Mouse (Mus musculus) lung, postnatal 0 days (tissue): ENCODE data around the gene Tnfrsf1a. TPM values are rescaled to one million over a fixed set of nuclear protein-coding genes. Genes with fewer than 3 reads are reported as not detected.

ENCODE experiments used
- ATAC-seq: fragments of 200-750 bp; cut with Nextera tagmentation; 2 replicates; pipeline ENCODE4 v1.8.0; 2017; ENCODE audit warnings: moderate library complexity
- DNase-seq: peaks from one replicate; pipeline ENCODE4 v3.0.0-alpha.2; 2016; ENCODE audit warnings: low spot score
- H3K27ac ChIP-seq: fragments of 300-500 bp; sonication (generic); 2 replicates; pipeline ENCODE4 v1.5.1; 2014; ENCODE audit warnings: antibody characterized with exemption, mild to moderate bottlenecking, low read length, mixed read lengths
- H3K27me3 ChIP-seq: fragments of 300-500 bp; sonication (generic); replicated peaks from 2 replicates; pipeline ENCODE4 v1.6.1; 2014; ENCODE audit warnings: low read length, mixed read lengths; ENCODE audit not compliant: insufficient read depth
- H3K36me3 ChIP-seq: fragments of 300-500 bp; sonication (generic); 2 replicates; pipeline ENCODE4 v1.6.1; 2014; ENCODE audit warnings: low read length, mixed read lengths; ENCODE audit not compliant: insufficient read depth
- H3K4me1 ChIP-seq: fragments of 300-500 bp; sonication (generic); 2 replicates; pipeline ENCODE4 v1.6.1; 2014; ENCODE audit warnings: antibody characterized with exemption, low read depth, low read length, mixed read lengths; ENCODE audit not compliant: insufficient read depth
- H3K4me2 ChIP-seq: fragments of 300-500 bp; sonication (generic); replicated peaks from 2 replicates; pipeline ENCODE4 v1.6.1; 2014; ENCODE audit warnings: low read depth, mild to moderate bottlenecking, low read length, moderate library complexity, mixed read lengths
- H3K4me3 ChIP-seq: fragments of 300-500 bp; sonication (generic); 2 replicates; pipeline ENCODE4 v1.5.1; 2014; ENCODE audit warnings: low read depth, low read length
- H3K9ac ChIP-seq: fragments of 300-500 bp; sonication (generic); replicated peaks from 2 replicates; pipeline ENCODE4 v1.6.1; 2014; ENCODE audit warnings: low read depth, mild to moderate bottlenecking
- H3K9me3 ChIP-seq: fragments of 300-500 bp; sonication (generic); 2 replicates; pipeline ENCODE4 v1.6.1; 2016; ENCODE audit warnings: low read length, mixed read lengths
- CTCF ChIP-seq: IDR thresholded peaks from 2 replicates; pipeline ENCODE4 v1.5.1; 2016; ENCODE audit warnings: antibody characterized with exemption, mild to moderate bottlenecking
- EP300 ChIP-seq: IDR thresholded peaks from 2 replicates; pipeline ENCODE4 v1.6.1; 2016; ENCODE audit warnings: antibody characterized with exemption, mild to moderate bottlenecking, control low read depth
- WGBS: fragments of 180-500 bp; shearing (Covaris S2); extraction: QIAGEN DNeasy Blood & Tissue Kit; methylation state at CpG from one replicate; pipeline ENCODE4 v1.1.7; 2014; 5-methylcytosine and 5-hydroxymethylcytosine counted together
- polyA plus RNA-seq: library from polyadenylated mRNA; unstranded; fragments of >200 nt; fragmentation: Nextera tagmentation; extraction: Ambion mirVana; gene quantifications from 2 replicates; pipeline ENCODE4 v1.2.1, GENCODE M21; 2015

Gene Tnfrsf1a
- polyA plus RNA-seq, 1 experiment from 2014 or later: 108 TPM

- ATAC-seq (peak; percentile 59), DNase-seq (peak; percentile 88)
- no peaks in the 10 kb centered on the region for H3K9me3 ChIP-seq
- H3K27me3 ChIP-seq: no peaks in the 10 kb centered on the region
- no peaks in the 10 kb centered on the region; the same call in 1 of the 2 replicates for H3K4me1 ChIP-seq
- 12% methylated on average over 26 of the region's 26 CpGs for WGBS
- peak overlapping the region; percentile 47 for H3K4me3 ChIP-seq
- peak overlapping the region; percentile 53 for H3K4me2 ChIP-seq
- peak overlapping the region; percentile 82 for H3K9ac ChIP-seq
- no peaks in the 10 kb centered on the region for H3K36me3 ChIP-seq
- peak; percentile 65; the same call in 1 of the 2 replicates for TF ChIP-seq EP300
- TF ChIP-seq CTCF: peak; percentile 32; the same call in 1 of the 2 replicates
- H3K27ac ChIP-seq: peak overlapping the region; percentile 98
Observed at GRCm38 (mm10) chr6:125321114-125321855, 27.9 kb upstream of the Tnfrsf1a start.

GRCm38 (mm10) chr6:125322794-125323193 lies 26.4 kb upstream of the Tnfrsf1a start:
- ATAC-seq (peak; percentile 58), DNase-seq (peak; percentile 88)
- peak overlapping the region; percentile 82; the same call in 1 of the 2 replicates for H3K9ac ChIP-seq
- H3K27me3 ChIP-seq: no peaks in the 10 kb centered on the region
- peak overlapping the region; percentile 47 for H3K4me3 ChIP-seq
- no peaks in the 10 kb centered on the region for H3K4me1 ChIP-seq
- peak overlapping the region; percentile 98 for H3K27ac ChIP-seq
- H3K4me2 ChIP-seq: peak overlapping the region; percentile 53
- no peak for TF ChIP-seq CTCF
- peak; percentile 97 for TF ChIP-seq EP300
- H3K9me3 ChIP-seq: no peaks in the 10 kb centered on the region
- 48% methylated on average over 13 of the region's 13 CpGs for WGBS
- no peaks in the 10 kb centered on the region for H3K36me3 ChIP-seq

- ATAC-seq (peak; percentile 9; the same call in 1 of the 2 replicates), DNase-seq (peak; percentile 75)
- TF ChIP-seq EP300: peak; percentile 78
- TF ChIP-seq CTCF: no peak
- Histone ChIP-seq H3K4me1 (no peaks in the 10 kb centered on the region), H3K27me3 (no peaks in the 10 kb centered on the region), H3K4me2 (peak overlapping the region; percentile 46), H3K9ac (peak overlapping the region; percentile 20; the same call in 1 of the 2 replicates), H3K4me3 (peak overlapping the region; percentile 47), H3K36me3 (no peaks in the 10 kb centered on the region), H3K9me3 (no peaks in the 10 kb centered on the region), H3K27ac (peak overlapping the region; percentile 98)
- 25% methylated on average over 6 of the region's 6 CpGs for WGBS
Observed at GRCm38 (mm10) chr6:125323547-125323946, 25.6 kb upstream of the Tnfrsf1a start.

- no peak overlapping the region; the same call in 1 of the 2 replicates for H3K9ac ChIP-seq
- H3K4me3 ChIP-seq: peak overlapping the region; percentile 10
- no peaks in the 10 kb centered on the region for H3K4me1 ChIP-seq
- DNase-seq: peak; percentile 61
- ATAC-seq: no peak
- no peaks in the 10 kb centered on the region for H3K27me3 ChIP-seq
- no peaks in the 10 kb centered on the region for H3K9me3 ChIP-seq
- WGBS: 36% methylated on average over 6 of the region's 6 CpGs
- H3K36me3 ChIP-seq: no peaks in the 10 kb centered on the region
- peak overlapping the region; percentile 46 for H3K4me2 ChIP-seq
- TF ChIP-seq EP300: no peak
- TF ChIP-seq CTCF: no peak
- H3K27ac ChIP-seq: no peak overlapping the region
Observed at GRCm38 (mm10) chr6:125325337-125325736, 23.8 kb upstream of the Tnfrsf1a start.

- peak; percentile 35 for DNase-seq
- Histone ChIP-seq H3K27me3 (no peaks in the 10 kb centered on the region), H3K9ac (no peak overlapping the region), H3K9me3 (no peaks in the 10 kb centered on the region), H3K4me1 (no peaks in the 10 kb centered on the region), H3K4me2 (no peak overlapping the region), H3K36me3 (no peaks in the 10 kb centered on the region), H3K27ac (no peak overlapping the region), H3K4me3 (no peak overlapping the region)
- 74% methylated on average over 5 of the region's 5 CpGs for WGBS
- TF ChIP-seq EP300: no peak
- peak; percentile 72 for TF ChIP-seq CTCF
- peak; percentile 11; the same call in 1 of the 2 replicates for ATAC-seq
Observed at GRCm38 (mm10) chr6:125328243-125328642, 20.9 kb upstream of the Tnfrsf1a start.

- DNase-seq (peak; percentile 96), ATAC-seq (peak; percentile 94)
- peak overlapping the region; percentile 60 for H3K27ac ChIP-seq
- WGBS: under 1% methylated on average over 39 of the region's 39 CpGs
- peak overlapping the region; percentile 43 for H3K4me3 ChIP-seq
- peak overlapping the region; percentile 61 for H3K4me2 ChIP-seq
- peak overlapping the region; percentile 34 for H3K9ac ChIP-seq
- H3K9me3 ChIP-seq: no peaks in the 10 kb centered on the region
- no peak for TF ChIP-seq EP300
- peak; percentile 32; the same call in 1 of the 2 replicates for TF ChIP-seq CTCF
- H3K27me3 ChIP-seq: no peaks in the 10 kb centered on the region
- H3K4me1 ChIP-seq: no peaks in the 10 kb centered on the region
- no peaks in the 10 kb centered on the region for H3K36me3 ChIP-seq
Observed at GRCm38 (mm10) chr6:125330626-125331326, 18.4 kb upstream of the Tnfrsf1a start.
